13 mouse cellular contexts compared by ENCODE assay signal in genomic region chr13:24198396-24198924, GRCm38 (mm10).
"Had no signal": no experiment of that assay in that cellular context is flagged by ENCODE, and none has a peak within 500 bp of the region (broad histone marks: within the 10 kb centered on the region; RNA-seq: fewer than 3 reads in every experiment).

No protein-coding gene starts in this region.

- H3K9me3 ChIP-seq: limb, embryonic 15.5 days; lung, embryonic 15.5 days; stomach, embryonic 15.5 days had no signal

- H3K36me3 ChIP-seq: limb, embryonic 15.5 days; liver, embryonic 15.5 days; lung, embryonic 15.5 days; stomach, embryonic 15.5 days had no signal

- H3K4me1 ChIP-seq: liver, embryonic 15.5 days had no signal

- H3K27me3 ChIP-seq: limb, embryonic 15.5 days; liver, embryonic 15.5 days; lung, embryonic 15.5 days; stomach, embryonic 15.5 days had no signal

- DNase-seq: kidney, adult 2 months; kidney, postnatal 36 days; layer of hippocampus, adult 9-11 months; layer of hippocampus, postnatal 36 days; lung, postnatal 4 days; right cerebral cortex, postnatal 14 days; thymus, adult 2 months; thymus, postnatal 25 days had no signal

- H3K4me2 ChIP-seq: limb, embryonic 15.5 days; liver, embryonic 15.5 days; lung, embryonic 15.5 days; stomach, embryonic 15.5 days had no signal

- H3K27ac ChIP-seq: liver, embryonic 15.5 days; lung, embryonic 15.5 days; stomach, embryonic 15.5 days had no signal

- H3K9ac ChIP-seq: limb, embryonic 15.5 days; liver, embryonic 15.5 days; lung, embryonic 15.5 days; stomach, embryonic 15.5 days had no signal

- ATAC-seq: intestine, embryonic 16.5 days had no signal

- H3K4me3 ChIP-seq: limb, embryonic 15.5 days; liver, embryonic 15.5 days; lung, embryonic 15.5 days; stomach, embryonic 15.5 days had no signal
